8 mouse cellular contexts compared by ENCODE assay signal in genomic region chr5:63874880-63875279, GRCm38 (mm10).
DNase-seq lines count a peak whose midpoint lies in the region; ATAC-seq and TF ChIP-seq lines count a peak whose summit lies in the region.

No protein-coding gene starts in this region.

- no peaks in the 10 kb centered on the region; the same call in 1 of the 2 replicates for H3K9me3 ChIP-seq in forebrain, embryonic 10.5 days
- no peaks in the 10 kb centered on the region for H3K9me3 ChIP-seq in forebrain, embryonic 13.5 days (replicated peaks)
- no peaks in the 10 kb centered on the region for H3K9me3 ChIP-seq in kidney, embryonic 16.5 days (ENCODE audit: low read length)

- H3K9ac ChIP-seq in forebrain, embryonic 13.5 days, result no peak overlapping the region
- no peak overlapping the region for H3K9ac ChIP-seq in kidney, embryonic 16.5 days (replicated peaks; ENCODE audit: low read length)

- no peak overlapping the region for H3K27ac ChIP-seq in forebrain, embryonic 10.5 days
- H3K27ac ChIP-seq in forebrain, embryonic 13.5 days, result no peak overlapping the region
- H3K27ac ChIP-seq in kidney, embryonic 16.5 days (ENCODE audit: low read length), result peak overlapping the region; percentile 64

- H3K36me3 ChIP-seq in forebrain, embryonic 10.5 days (replicated peaks), result no peaks in the 10 kb centered on the region
- no peaks in the 10 kb centered on the region for H3K36me3 ChIP-seq in forebrain, embryonic 13.5 days (ENCODE audit: poor library complexity, severe bottlenecking)
- H3K36me3 ChIP-seq in kidney, embryonic 16.5 days (ENCODE audit: insufficient read depth, low read length), result no peaks in the 10 kb centered on the region

- peak; percentile 26 for DNase-seq in forebrain, embryonic 10.5 days (ENCODE audit: extremely low spot score, low spot score)
- peak; percentile 19 for DNase-seq in brain, embryonic 14.5 days (ENCODE audit: low read depth)
- DNase-seq in lung, postnatal 10 days, result peak; percentile 47
- DNase-seq in cerebellum, postnatal 36 days, result no peak
- no peak for DNase-seq in adrenal gland, adult (ENCODE audit: inconsistent age in 2 of 2, low spot score in 1 of 2)
- no peak for DNase-seq in MN1 (ENCODE audit: low spot score)

- ATAC-seq in forebrain, embryonic 13.5 days, result no peak
- ATAC-seq in kidney, embryonic 16.5 days (ENCODE audit: low FRiP score, low TSS enrichment), result peak; percentile 75

- no peak for TF ChIP-seq CTCF in brain, embryonic 14.5 days (IDR thresholded peaks at IDR 0.05; ENCODE audit: borderline replicate concordance, extremely low read depth, insufficient read depth, insufficient read length)

- H3K4me3 ChIP-seq in forebrain, embryonic 10.5 days, result no peak overlapping the region
- H3K4me3 ChIP-seq in forebrain, embryonic 13.5 days, result no peak overlapping the region
- H3K4me3 ChIP-seq in kidney, embryonic 16.5 days (ENCODE audit: low read length), result no peak overlapping the region

- peaks cover 19% of the 10 kb centered on the region for H3K4me1 ChIP-seq in forebrain, embryonic 10.5 days
- H3K4me1 ChIP-seq in forebrain, embryonic 13.5 days, result peaks cover 14% of the 10 kb centered on the region
- H3K4me1 ChIP-seq in kidney, embryonic 16.5 days (ENCODE audit: insufficient read depth, low read length), result peaks cover 33% of the 10 kb centered on the region

- H3K4me2 ChIP-seq in forebrain, embryonic 13.5 days, result no peak overlapping the region
- no peak overlapping the region for H3K4me2 ChIP-seq in kidney, embryonic 16.5 days (replicated peaks; ENCODE audit: low read depth, low read length)

- 74% methylated on average over 16 of the region's 16 CpGs for WGBS in forebrain, embryonic 10.5 days
- WGBS in forebrain, embryonic 13.5 days, result 79% methylated on average over 16 of the region's 16 CpGs
- 46% methylated on average over 16 of the region's 16 CpGs for WGBS in kidney, embryonic 16.5 days

- TF ChIP-seq POLR2A in brain, embryonic 14.5 days (IDR thresholded peaks at IDR 0.05; ENCODE audit: borderline replicate concordance, extremely low read depth, insufficient read depth, insufficient read length, poor library complexity, severe bottlenecking), result no peak

- H3K27me3 ChIP-seq in forebrain, embryonic 10.5 days (ENCODE audit: poor library complexity, severe bottlenecking), result no peaks in the 10 kb centered on the region
- H3K27me3 ChIP-seq in forebrain, embryonic 13.5 days, result no peaks in the 10 kb centered on the region
- H3K27me3 ChIP-seq in kidney, embryonic 16.5 days (ENCODE audit: insufficient read depth, low read length), result no peaks in the 10 kb centered on the region

Comparison
In these comparisons a context has a peak if more than half of its experiments do, and no peak if none do; other contexts are left out.
1. DNase-seq: peak in forebrain, embryonic 10.5 days (single experiment), brain, embryonic 14.5 days (single experiment) and lung, postnatal 10 days (single experiment); none in cerebellum, postnatal 36 days (0 of 2), adrenal gland, adult (0 of 2) and MN1 (single experiment).